Mouse (Mus musculus): ENCODE data around the gene Gse1. TPM values are rescaled to one million over a fixed set of nuclear protein-coding genes. Genes with fewer than 3 reads are reported as not detected.
A peak's percentile ranks its signal among the peaks of the same experiment; 100 is the strongest.

Gene Gse1
- polyA plus RNA-seq, 1 experiment from 2014 or later = 11.3 TPM

DNA sequence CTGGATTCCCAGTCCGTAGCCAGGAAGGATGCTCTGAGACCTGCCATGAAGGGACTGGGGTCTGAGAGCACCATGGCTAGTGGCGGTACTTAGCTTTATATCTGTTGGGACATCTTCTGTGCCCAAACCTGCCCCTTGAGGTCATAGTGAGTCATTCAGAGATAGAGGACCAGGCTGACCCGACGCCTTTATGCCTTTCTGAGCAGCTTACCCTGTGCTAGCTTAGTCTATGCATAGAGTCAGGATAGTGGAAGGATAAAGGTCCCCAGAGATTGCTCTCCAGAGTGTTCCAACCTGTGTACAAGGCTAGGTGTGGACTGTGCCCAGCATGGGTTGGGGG lies 264.6 kb downstream of the Gse1 start:
- Histone ChIP-seq H3K4me2 (replicated peaks; ENCODE audit: low read depth, low read length) (peak overlapping the region; percentile 24; the same call in 1 of the 2 replicates), H3K4me1 (ENCODE audit: control insufficient read depth, insufficient read depth, low read length) (peaks cover 79% of the 10 kb centered on the region), H3K27me3 (ENCODE audit: control insufficient read depth, insufficient read depth, low read length) (no peaks in the 10 kb centered on the region), H3K4me3 (ENCODE audit: low read length) (no peak overlapping the region), H3K36me3 (ENCODE audit: control insufficient read depth, insufficient read depth, low read length) (no peaks in the 10 kb centered on the region), H3K9ac (ENCODE audit: low read depth, low read length) (peak overlapping the region; percentile 1; the same call in 1 of the 2 replicates), H3K27ac (ENCODE audit: low read depth, low read length) (no peak overlapping the region; the same call in 1 of the 2 replicates), H3K9me3 (ENCODE audit: control insufficient read depth, low read length) (no peaks in the 10 kb centered on the region)
- WGBS = 25% methylated on average over 4 of the region's 4 CpGs
- ATAC-seq (ENCODE audit: low FRiP score, low TSS enrichment) = no peak

DNA sequence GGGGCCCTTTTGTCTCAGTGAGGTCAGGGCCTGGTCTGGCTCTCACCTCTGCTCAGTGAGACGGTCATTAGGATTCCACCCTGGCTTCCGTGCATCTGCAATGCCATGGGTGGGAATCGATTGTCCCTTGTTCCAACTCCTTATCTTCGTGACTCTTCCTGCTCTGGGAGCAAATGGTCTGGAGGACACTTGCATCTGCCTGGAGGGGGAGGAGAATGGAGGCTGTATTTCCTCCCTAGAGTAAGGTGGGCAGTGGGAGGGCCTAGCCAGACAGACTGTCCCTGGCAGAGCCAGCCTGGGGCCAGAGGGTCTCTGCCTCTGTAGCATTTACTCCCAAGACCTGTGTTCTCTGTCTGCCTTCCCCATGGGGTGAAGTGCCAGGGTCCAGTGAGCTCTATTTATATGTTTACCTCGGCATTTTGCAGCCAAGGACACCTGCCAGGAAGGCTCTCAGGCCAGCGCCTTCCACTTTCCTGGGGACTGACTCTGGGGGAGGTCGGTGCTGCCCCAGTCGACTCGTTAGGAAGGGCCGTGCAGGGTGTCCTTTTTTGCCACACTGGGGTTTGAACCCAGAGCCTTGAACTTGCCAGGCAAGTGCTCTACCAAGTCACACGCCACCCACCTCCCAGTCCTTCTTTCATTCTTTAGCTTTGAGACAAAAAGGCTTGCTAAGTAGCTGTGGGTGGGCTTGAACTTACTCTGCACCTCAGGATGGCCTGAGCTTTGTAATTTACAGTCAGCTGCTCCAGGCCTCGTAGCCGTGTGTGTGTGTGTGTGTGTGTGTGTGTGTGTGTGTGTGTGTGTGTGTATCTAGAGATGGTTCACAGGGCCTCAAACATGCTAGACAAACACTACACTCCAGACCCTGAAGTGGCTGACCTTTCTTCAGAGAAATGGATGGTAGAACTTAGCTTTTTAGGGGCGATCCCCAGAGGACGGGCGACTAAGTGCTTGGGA lies 265.5 kb downstream of the Gse1 start:
- Histone ChIP-seq H3K4me2 (replicated peaks; ENCODE audit: low read depth, low read length) (0 out of 2 replicates have a peak overlapping the region, but pooled peaks have one; percentile 15), H3K27ac (ENCODE audit: low read depth, low read length) (peak overlapping the region; percentile 80)
- WGBS = 38% methylated on average over 16 of the region's 16 CpGs

DNA sequence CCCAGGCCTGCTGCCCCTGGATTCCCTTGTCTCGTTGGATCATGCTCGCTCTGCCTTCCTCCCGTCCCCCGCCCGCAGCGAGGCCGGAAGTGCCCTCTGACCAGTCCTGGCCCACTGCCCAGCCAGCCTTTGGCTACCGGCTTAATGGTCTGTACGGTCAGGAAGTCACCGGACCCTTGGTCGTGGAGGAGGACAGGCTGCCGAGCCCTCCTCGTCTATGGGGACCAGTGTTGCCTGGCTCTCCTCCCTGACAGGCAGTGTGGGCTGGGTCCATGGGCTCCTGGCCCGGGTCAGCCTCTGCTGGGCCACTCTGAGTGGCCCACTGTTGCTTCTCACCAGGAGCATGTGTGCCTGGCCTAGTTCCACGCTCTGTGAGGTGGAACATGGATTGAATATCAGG lies 266.6 kb downstream of the Gse1 start:
- Histone ChIP-seq H3K9ac (ENCODE audit: low read depth, low read length) (0 out of 2 replicates have a peak overlapping the region, but pooled peaks have one; percentile 9), H3K9me3 (ENCODE audit: control insufficient read depth, low read length) (no peaks in the 10 kb centered on the region), H3K4me2 (replicated peaks; ENCODE audit: low read depth, low read length) (peak overlapping the region; percentile 25), H3K36me3 (ENCODE audit: control insufficient read depth, insufficient read depth, low read length) (no peaks in the 10 kb centered on the region), H3K4me1 (ENCODE audit: control insufficient read depth, insufficient read depth, low read length) (peaks cover 90% of the 10 kb centered on the region), H3K4me3 (ENCODE audit: low read length) (0 out of 2 replicates have a peak overlapping the region, but pooled peaks have one; percentile 4), H3K27me3 (ENCODE audit: control insufficient read depth, insufficient read depth, low read length) (no peaks in the 10 kb centered on the region), H3K27ac (ENCODE audit: low read depth, low read length) (peak overlapping the region; percentile 80)
- WGBS = 2% methylated on average over 15 of the region's 15 CpGs
- peak; percentile 53 for ATAC-seq (ENCODE audit: low FRiP score, low TSS enrichment)

More for the DNA sequence above, 265.5 kb downstream of the Gse1 start:
- Histone ChIP-seq H3K27me3 (ENCODE audit: control insufficient read depth, insufficient read depth, low read length) (no peaks in the 10 kb centered on the region), H3K9me3 (ENCODE audit: control insufficient read depth, low read length) (no peaks in the 10 kb centered on the region), H3K36me3 (ENCODE audit: control insufficient read depth, insufficient read depth, low read length) (no peaks in the 10 kb centered on the region), H3K4me1 (ENCODE audit: control insufficient read depth, insufficient read depth, low read length) (peaks cover 89% of the 10 kb centered on the region), H3K4me3 (ENCODE audit: low read length) (no peak overlapping the region), H3K9ac (ENCODE audit: low read depth, low read length) (peak overlapping the region; percentile 1; the same call in 1 of the 2 replicates)
- no peak for ATAC-seq (ENCODE audit: low FRiP score, low TSS enrichment)

DNA sequence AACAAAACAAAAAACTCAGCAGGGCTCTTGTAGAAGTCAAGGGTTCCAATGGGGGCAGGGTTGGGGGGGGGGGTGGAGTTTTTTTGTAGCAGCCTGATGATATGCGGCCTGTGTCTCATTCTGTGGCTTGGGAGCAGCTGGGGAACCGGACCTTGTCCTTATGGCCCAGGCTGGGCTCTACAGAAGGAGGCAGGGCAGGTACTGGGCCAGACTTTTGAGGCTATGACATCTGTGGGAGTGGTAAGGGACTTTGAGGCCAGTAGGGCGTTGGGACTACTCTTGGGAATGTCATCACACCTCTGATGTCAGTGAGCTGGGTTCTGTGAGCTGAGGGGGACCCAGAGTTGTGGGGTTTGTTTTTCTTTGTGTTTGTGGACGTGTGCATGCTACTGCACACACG lies 267.2 kb downstream of the Gse1 start:
- WGBS = 35% methylated on average over 5 of the region's 5 CpGs
- Histone ChIP-seq H3K9ac (ENCODE audit: low read depth, low read length) (no peak overlapping the region), H3K27me3 (ENCODE audit: control insufficient read depth, insufficient read depth, low read length) (no peaks in the 10 kb centered on the region), H3K9me3 (ENCODE audit: control insufficient read depth, low read length) (no peaks in the 10 kb centered on the region), H3K27ac (ENCODE audit: low read depth, low read length) (peak overlapping the region; percentile 80), H3K4me2 (replicated peaks; ENCODE audit: low read depth, low read length) (no peak overlapping the region), H3K36me3 (ENCODE audit: control insufficient read depth, insufficient read depth, low read length) (no peaks in the 10 kb centered on the region), H3K4me1 (ENCODE audit: control insufficient read depth, insufficient read depth, low read length) (peaks cover 87% of the 10 kb centered on the region), H3K4me3 (ENCODE audit: low read length) (no peak overlapping the region)
- no peak for ATAC-seq (ENCODE audit: low FRiP score, low TSS enrichment)

DNA sequence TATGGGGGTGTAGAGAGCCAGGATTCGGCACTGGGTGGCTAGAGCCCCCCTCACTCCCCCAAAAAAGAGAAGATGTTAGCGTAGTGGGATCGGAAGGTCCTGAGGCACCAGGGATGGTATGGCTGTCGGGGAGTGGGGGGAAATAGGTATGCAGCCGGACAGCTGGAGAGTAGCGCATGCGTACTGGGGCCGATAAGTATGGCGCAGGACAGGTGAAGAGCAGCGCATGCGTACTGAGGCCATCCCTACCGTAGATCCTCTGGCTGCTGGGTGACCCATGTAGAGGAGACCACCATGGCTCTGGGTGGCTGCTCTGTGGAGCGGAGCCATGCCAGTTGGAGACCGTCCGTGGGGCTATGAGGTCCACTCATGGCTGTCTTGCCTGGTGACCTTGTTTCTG lies 268.2 kb downstream of the Gse1 start:
- Histone ChIP-seq H3K27ac (ENCODE audit: low read depth, low read length) (no peak overlapping the region), H3K9ac (ENCODE audit: low read depth, low read length) (no peak overlapping the region), H3K27me3 (ENCODE audit: control insufficient read depth, insufficient read depth, low read length) (no peaks in the 10 kb centered on the region), H3K36me3 (ENCODE audit: control insufficient read depth, insufficient read depth, low read length) (no peaks in the 10 kb centered on the region), H3K4me2 (replicated peaks; ENCODE audit: low read depth, low read length) (no peak overlapping the region), H3K4me3 (ENCODE audit: low read length) (no peak overlapping the region), H3K9me3 (ENCODE audit: control insufficient read depth, low read length) (no peaks in the 10 kb centered on the region), H3K4me1 (ENCODE audit: control insufficient read depth, insufficient read depth, low read length) (peaks cover 81% of the 10 kb centered on the region)
- ATAC-seq (ENCODE audit: low FRiP score, low TSS enrichment) = no peak
- WGBS = 97% methylated on average over 15 of the region's 15 CpGs

DNA sequence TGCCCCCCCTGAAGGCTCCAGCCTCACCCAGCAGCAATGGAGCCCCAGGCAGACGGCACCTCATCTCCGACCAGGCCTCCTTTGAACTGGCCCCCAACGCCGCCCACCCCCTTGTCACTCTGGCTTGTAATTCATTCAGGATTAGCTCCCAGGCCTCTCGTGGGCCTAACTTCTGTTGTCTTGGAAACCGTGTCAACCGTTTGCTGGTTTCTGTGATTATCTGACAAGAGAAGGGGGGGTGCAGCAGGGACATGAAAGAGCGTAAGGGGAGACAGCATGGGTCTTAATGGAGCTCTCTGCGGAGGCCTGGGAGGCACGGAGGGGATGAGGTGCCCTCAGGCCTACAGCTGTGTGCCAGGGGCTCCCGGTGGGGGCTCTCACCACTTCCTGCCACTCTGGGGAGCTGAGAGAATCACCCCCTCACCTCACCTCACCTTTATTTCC lies 269.3 kb downstream of the Gse1 start:
- no peak overlapping the region for H3K4me3 ChIP-seq (ENCODE audit: low read length)
- no peaks in the 10 kb centered on the region for H3K9me3 ChIP-seq (ENCODE audit: control insufficient read depth, low read length)
- H3K27ac ChIP-seq (ENCODE audit: low read depth, low read length) = no peak overlapping the region; the same call in 1 of the 2 replicates
- H3K9ac ChIP-seq (ENCODE audit: low read depth, low read length) = no peak overlapping the region
- WGBS = 22% methylated on average over 11 of the region's 11 CpGs
- H3K4me2 ChIP-seq (replicated peaks; ENCODE audit: low read depth, low read length) = no peak overlapping the region; the same call in 1 of the 2 replicates
- H3K36me3 ChIP-seq (ENCODE audit: control insufficient read depth, insufficient read depth, low read length) = no peaks in the 10 kb centered on the region
- no peaks in the 10 kb centered on the region for H3K27me3 ChIP-seq (ENCODE audit: control insufficient read depth, insufficient read depth, low read length)
- H3K4me1 ChIP-seq (ENCODE audit: control insufficient read depth, insufficient read depth, low read length) = peaks cover 73% of the 10 kb centered on the region
- ATAC-seq (ENCODE audit: low FRiP score, low TSS enrichment) = no peak

DNA sequence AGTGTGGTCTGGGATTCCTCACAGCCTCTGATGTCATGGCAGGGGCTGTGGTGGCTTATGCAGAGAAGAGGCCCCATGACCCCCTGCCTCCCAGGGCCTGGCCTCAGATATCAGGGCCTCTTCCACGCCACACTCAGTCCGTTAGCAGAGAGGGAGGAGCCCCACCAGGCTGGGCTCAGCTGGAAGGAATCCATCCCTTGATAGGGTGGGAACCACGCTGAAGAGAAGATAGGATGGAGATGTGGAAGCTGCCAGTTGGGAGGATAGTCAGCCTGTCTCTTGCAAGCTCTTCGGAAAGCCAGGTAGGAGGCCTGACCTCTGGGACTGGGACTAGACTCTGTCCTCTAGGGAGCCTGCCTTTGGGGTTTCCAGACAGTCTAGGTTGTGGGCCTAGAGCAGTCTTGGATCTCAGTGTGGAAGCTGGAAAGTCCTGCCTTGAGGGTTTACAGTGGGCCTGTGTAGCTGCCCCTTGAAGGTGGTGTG lies 270.1 kb downstream of the Gse1 start:
- H3K4me3 ChIP-seq (ENCODE audit: low read length) = no peak overlapping the region
- no peaks in the 10 kb centered on the region for H3K27me3 ChIP-seq (ENCODE audit: control insufficient read depth, insufficient read depth, low read length)
- peak overlapping the region; percentile 20; the same call in 1 of the 2 replicates for H3K4me2 ChIP-seq (replicated peaks; ENCODE audit: low read depth, low read length)
- H3K27ac ChIP-seq (ENCODE audit: low read depth, low read length) = peak overlapping the region; percentile 75; the same call in 1 of the 2 replicates
- H3K9me3 ChIP-seq (ENCODE audit: control insufficient read depth, low read length) = no peaks in the 10 kb centered on the region
- H3K4me1 ChIP-seq (ENCODE audit: control insufficient read depth, insufficient read depth, low read length) = peaks cover 68% of the 10 kb centered on the region
- no peaks in the 10 kb centered on the region for H3K36me3 ChIP-seq (ENCODE audit: control insufficient read depth, insufficient read depth, low read length)
- peak; percentile 17; the same call in 1 of the 2 replicates for ATAC-seq (ENCODE audit: low FRiP score, low TSS enrichment)
- WGBS = 24% methylated on average over 4 of the region's 4 CpGs
- peak overlapping the region; percentile 44 for H3K9ac ChIP-seq (ENCODE audit: low read depth, low read length)

DNA sequence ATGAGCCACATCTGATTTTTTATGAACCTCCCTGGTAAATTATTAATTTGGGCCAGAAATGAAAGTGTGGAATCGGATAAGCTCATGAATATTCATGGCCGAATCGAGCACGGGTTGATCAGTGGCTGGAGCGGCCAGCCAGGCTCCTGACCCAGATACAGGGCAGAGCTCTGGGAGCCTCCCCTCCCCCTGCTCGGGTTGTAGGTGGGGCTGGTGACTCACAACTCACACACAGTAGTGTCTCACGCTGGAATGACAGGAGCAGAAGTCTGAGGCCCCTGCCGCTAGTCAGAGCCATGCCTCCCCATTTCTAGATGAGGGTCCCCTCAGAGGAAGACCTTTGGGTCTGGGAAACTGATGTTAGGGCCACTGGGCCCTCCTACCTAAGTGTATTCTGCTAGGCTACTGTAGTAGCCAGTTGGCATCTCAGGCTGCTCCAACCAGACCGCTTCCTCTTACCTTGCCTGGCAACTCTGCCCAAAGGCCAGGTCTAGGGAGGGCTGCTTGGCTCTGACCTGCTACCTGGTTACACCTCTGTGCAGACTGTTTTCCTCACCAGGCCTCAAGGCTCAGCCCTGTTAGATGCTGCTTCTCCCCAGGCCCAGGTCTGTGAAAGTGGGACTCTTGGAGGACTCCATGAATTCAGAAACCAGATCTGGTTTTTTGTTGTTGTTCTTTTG lies 270.8 kb downstream of the Gse1 start:
- H3K4me1 ChIP-seq (ENCODE audit: control insufficient read depth, insufficient read depth, low read length) = peaks cover 65% of the 10 kb centered on the region
- ATAC-seq (ENCODE audit: low FRiP score, low TSS enrichment) = peak; percentile 67
- H3K27ac ChIP-seq (ENCODE audit: low read depth, low read length) = peak overlapping the region; percentile 75; the same call in 1 of the 2 replicates

More for the DNA sequence above, 270.8 kb downstream of the Gse1 start:
- WGBS = 20% methylated on average over 9 of the region's 9 CpGs
- Histone ChIP-seq H3K9ac (ENCODE audit: low read depth, low read length) (no peak overlapping the region), H3K36me3 (ENCODE audit: control insufficient read depth, insufficient read depth, low read length) (no peaks in the 10 kb centered on the region), H3K27me3 (ENCODE audit: control insufficient read depth, insufficient read depth, low read length) (no peaks in the 10 kb centered on the region), H3K4me2 (replicated peaks; ENCODE audit: low read depth, low read length) (peak overlapping the region; percentile 20; the same call in 1 of the 2 replicates), H3K4me3 (ENCODE audit: low read length) (no peak overlapping the region), H3K9me3 (ENCODE audit: control insufficient read depth, low read length) (no peaks in the 10 kb centered on the region)

All from kidney, embryonic 14.5 days (tissue).